Mouse (Mus musculus): ENCODE measurements around the gene Kcnh6.

- TF ChIP-seq GATA1 (IDR thresholded peaks at IDR 0.05; ENCODE audit: borderline replicate concordance, low read length), result no peak
- TF ChIP-seq FLI1 (IDR thresholded peaks at IDR 0.05; ENCODE audit: low read length), result no peak
These were observed 38.4 kb upstream of the Kcnh6 start for GRCm38 (mm10) chr11:105969516-105969915.

Data from megakaryocyte, embryonic 14.5 days (primary cell).